Mouse (Mus musculus): ENCODE results near the gene Astn2.

Astn2 gene

GRCm38 (mm10) chr4:66170787-66171186 lies 233.6 kb downstream of the Astn2 start:
- no peak for DNase-seq (ENCODE audit: extremely low spot score, low spot score)

GRCm38 (mm10) chr4:66169485-66169884 lies 234.9 kb downstream of the Astn2 start:
- no peak for DNase-seq (ENCODE audit: extremely low spot score, low spot score)

- DNase-seq (ENCODE audit: extremely low spot score, low spot score) = no peak
These were observed 245.7 kb downstream of the Astn2 start for GRCm38 (mm10) chr4:66158714-66159113.

GRCm38 (mm10) chr4:66157439-66158113 lies 246.8 kb downstream of the Astn2 start:
- no peak for DNase-seq (ENCODE audit: extremely low spot score, low spot score)

- no peak for DNase-seq (ENCODE audit: extremely low spot score, low spot score)
These were observed 257.9 kb downstream of the Astn2 start for GRCm38 (mm10) chr4:66146546-66146945.

- DNase-seq (ENCODE audit: extremely low spot score, low spot score) = no peak
These were observed 278.2 kb downstream of the Astn2 start for GRCm38 (mm10) chr4:66126181-66126580.

GRCm38 (mm10) chr4:66122766-66123358 lies 281.5 kb downstream of the Astn2 start:
- DNase-seq (ENCODE audit: extremely low spot score, low spot score) = no peak

- no peak for DNase-seq (ENCODE audit: extremely low spot score, low spot score)
These were observed 290.2 kb downstream of the Astn2 start for GRCm38 (mm10) chr4:66114243-66114642.

GRCm38 (mm10) chr4:66102037-66102436 lies 302.4 kb downstream of the Astn2 start:
- DNase-seq (ENCODE audit: extremely low spot score, low spot score) = no peak

GRCm38 (mm10) chr4:66097629-66098028 lies 306.8 kb downstream of the Astn2 start:
- DNase-seq (ENCODE audit: extremely low spot score, low spot score) = no peak

- no peak for DNase-seq (ENCODE audit: extremely low spot score, low spot score)
These were observed 308.3 kb downstream of the Astn2 start for GRCm38 (mm10) chr4:66096104-66096503.

GRCm38 (mm10) chr4:66057161-66057560 lies 347.2 kb downstream of the Astn2 start:
- DNase-seq (ENCODE audit: extremely low spot score, low spot score) = no peak

GRCm38 (mm10) chr4:66055690-66056089 lies 348.7 kb downstream of the Astn2 start:
- no peak for DNase-seq (ENCODE audit: extremely low spot score, low spot score)

- DNase-seq (ENCODE audit: extremely low spot score, low spot score) = no peak
These were observed 361.3 kb downstream of the Astn2 start for GRCm38 (mm10) chr4:66043014-66043672.

GRCm38 (mm10) chr4:66033826-66034225 lies 370.6 kb downstream of the Astn2 start:
- DNase-seq (ENCODE audit: extremely low spot score, low spot score) = peak; percentile 16

- DNase-seq (ENCODE audit: extremely low spot score, low spot score) = no peak
These were observed 373.0 kb downstream of the Astn2 start for GRCm38 (mm10) chr4:66031320-66031870.

GRCm38 (mm10) chr4:66029901-66030300 lies 374.5 kb downstream of the Astn2 start:
- no peak for DNase-seq (ENCODE audit: extremely low spot score, low spot score)

- DNase-seq (ENCODE audit: extremely low spot score, low spot score) = no peak
These were observed 376.5 kb downstream of the Astn2 start for GRCm38 (mm10) chr4:66027866-66028265.

- peak; percentile 26 for DNase-seq (ENCODE audit: extremely low spot score, low spot score)
These were observed 378.9 kb downstream of the Astn2 start for GRCm38 (mm10) chr4:66025393-66026062.

- no peak for DNase-seq (ENCODE audit: extremely low spot score, low spot score)
These were observed 401.5 kb downstream of the Astn2 start for GRCm38 (mm10) chr4:66002936-66003335.

- DNase-seq (ENCODE audit: extremely low spot score, low spot score) = no peak
These were observed 420.8 kb downstream of the Astn2 start for GRCm38 (mm10) chr4:65983643-65984042.

GRCm38 (mm10) chr4:65982882-65983281 lies 421.5 kb downstream of the Astn2 start:
- no peak for DNase-seq (ENCODE audit: extremely low spot score, low spot score)
